Mouse (Mus musculus): ENCODE results near the gene Rfx6. TPM values are rescaled to one million over a fixed set of nuclear protein-coding genes. Genes with fewer than 3 reads are reported as not detected.

Gene Rfx6
- polyA plus RNA-seq (2017; shearing (Covaris generic)), result not detected

GRCm38 (mm10) chr10:51677548-51678250 is at the start of gene Rfx6:
TSS of gene Rfx6 (plus strand) at chr10:51677756.

DNA sequence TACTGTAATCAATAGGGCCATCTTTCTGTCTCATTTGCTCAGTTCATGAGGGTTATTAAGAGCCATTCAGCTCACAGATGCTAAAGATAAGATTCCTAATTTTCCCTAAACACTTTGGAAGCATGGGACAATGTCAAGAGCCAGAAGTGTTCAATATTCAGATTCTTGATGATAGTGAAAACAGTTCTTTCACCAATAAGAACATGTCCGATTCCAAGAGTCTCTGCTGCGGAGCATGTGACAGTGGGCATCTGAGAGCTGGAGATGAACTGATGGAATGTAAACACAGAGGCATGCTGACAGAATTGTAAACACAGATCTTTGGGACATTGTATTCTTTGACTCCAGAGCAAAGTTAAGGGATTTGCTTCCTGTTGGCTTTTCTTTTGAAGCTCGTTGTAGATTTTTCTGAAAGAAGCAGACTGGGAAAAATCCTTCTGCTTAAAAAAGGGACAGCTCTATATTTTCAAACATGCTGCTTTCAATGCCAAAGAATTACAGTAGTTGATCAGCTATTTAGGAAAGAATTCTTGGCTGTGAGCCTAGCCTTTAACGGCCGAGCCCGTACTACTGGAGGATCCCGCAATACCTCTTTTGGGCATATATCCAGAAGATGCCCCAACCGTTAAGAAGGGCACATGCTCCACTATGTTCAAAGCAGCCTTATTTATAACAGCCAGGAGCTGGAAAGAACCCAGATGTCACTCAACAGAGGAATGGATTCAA is 46.0 kb upstream of the Rfx6 start, which contains the start of gene Gprc6a:
Gene Gprc6a, minus strand, starts transcription at position 51 of the 726 bp plus-strand sequence.

Other genes starting within 250 kb of the Rfx6 start
- 15.5 TPM for gene Gm49339, start 197.1 kb upstream of the Rfx6 start, polyA plus RNA-seq (2017; shearing (Covaris generic))
- 37.9 TPM for gene Lilr4b, start 197.1 kb upstream of the Rfx6 start, polyA plus RNA-seq (2017; shearing (Covaris generic))
- 102 TPM for gene Lilrb4a, start 186.8 kb upstream of the Rfx6 start, polyA plus RNA-seq (2017; shearing (Covaris generic))
- gene Fam162b, start 87.2 kb upstream of the Rfx6 start, polyA plus RNA-seq (2017; shearing (Covaris generic)), result not detected
- gene Gprc6a, start 46.3 kb upstream of the Rfx6 start, polyA plus RNA-seq (2017; shearing (Covaris generic)), result not detected

Measured in inflammation-experienced regulatory T-cells, adult 16 weeks (primary cell).